Mouse (Mus musculus) G1E (cell line): Measurements from ENCODE around the gene Kctd15. TPM values are rescaled to one million over a fixed set of nuclear protein-coding genes. Genes with fewer than 3 reads are reported as not detected.

ENCODE experiments used
- ATAC-seq: 2 replicates; pipeline ENCODE4 v1.8.0; 2016; ENCODE audit warnings: mild to moderate bottlenecking; ENCODE audit not compliant: insufficient number of reproducible peaks, poor library complexity, low FRiP score, severe bottlenecking; ENCODE audit errors: extremely low read depth
- DNase-seq: peaks from one replicate; pipeline ENCODE4 v3.0.0; 2012; ENCODE audit warnings: low spot score
- H3K27me3 ChIP-seq: 2 replicates; pipeline ENCODE4 v1.6.1; 2012; ENCODE audit warnings: mild to moderate bottlenecking, low read length, inconsistent platforms; ENCODE audit not compliant: insufficient read depth
- H3K36me3 ChIP-seq: replicated peaks from 2 replicates; pipeline ENCODE3; 2012; ENCODE audit warnings: mild to moderate bottlenecking, inconsistent platforms
- H3K4me1 ChIP-seq: 2 replicates; pipeline ENCODE4 v1.6.1; 2012; ENCODE audit warnings: low read depth, low read length, inconsistent platforms, mixed read lengths; ENCODE audit not compliant: insufficient read depth
- H3K4me3 ChIP-seq: 2 replicates; pipeline ENCODE4 v1.5.1; 2012; ENCODE audit warnings: low read depth, mild to moderate bottlenecking, inconsistent platforms, low read length, moderate library complexity, mixed read lengths
- H3K9me3 ChIP-seq: replicated peaks from 2 replicates; pipeline ENCODE4 v1.6.1; 2012; ENCODE audit warnings: inconsistent platforms
- CTCF ChIP-seq: IDR thresholded peaks from 2 replicates; pipeline ENCODE4 v1.5.1; 2012; ENCODE audit warnings: low read depth, low read length, inconsistent platforms, mixed read lengths
- GATA1 ChIP-seq: IDR thresholded peaks from 2 replicates; pipeline ENCODE4 v1.6.1; 2012; ENCODE audit warnings: borderline replicate concordance, low read length, inconsistent platforms, mixed read lengths
- GATA2 ChIP-seq: IDR thresholded peaks from 2 replicates; pipeline ENCODE4 v1.6.1; 2012; ENCODE audit warnings: low read depth, low read length, inconsistent platforms, borderline replicate concordance
- POLR2AphosphoS5 ChIP-seq: IDR thresholded peaks from 2 replicates; pipeline ENCODE4 v1.6.1; 2012; ENCODE audit warnings: low read depth, low read length, inconsistent platforms; ENCODE audit not compliant: insufficient replicate concordance
- TAL1 ChIP-seq: conservative IDR thresholded peaks from 2 replicates; pipeline ENCODE4 v1.6.1; 2012; ENCODE audit warnings: low read depth, low read length, inconsistent platforms, mixed read lengths
- polyA plus RNA-seq: library from polyadenylated mRNA; stranded (reverse); fragments of >175 nt; gene quantifications from 2 replicates; pipeline ENCODE4 v1.2.3, GENCODE M21; 2012
- total RNA-seq, 2 experiments: library from RNA; stranded (forward) in 1 of 2; stranded (reverse) in 1 of 2; fragments of 200-1000 nt in 1 of 2; fragments of >200 nt in 1 of 2; fragmentation: Nextera tagmentation in 1 of 2; gene quantifications; 2 replicates each; pipeline ENCODE4 v1.2.3; 2014 to 2017

Kctd15 gene
- total and polyA plus RNA-seq, 3 experiments: 0.11 TPM; not detected in 2

GRCm38 (mm10) chr7:34596531-34597235 is 59.8 kb downstream of the Kctd15 start:
- no peaks in the 10 kb centered on the region for H3K4me1 ChIP-seq
- H3K27me3 ChIP-seq: no peaks in the 10 kb centered on the region
- no peak for TF ChIP-seq GATA1
- TF ChIP-seq POLR2AphosphoS5: no peak
- no peak for TF ChIP-seq CTCF
- TF ChIP-seq TAL1: no peak
- TF ChIP-seq GATA2: no peak
- H3K4me3 ChIP-seq: no peak overlapping the region
- H3K36me3 ChIP-seq: no peaks in the 10 kb centered on the region
- DNase-seq (no peak), ATAC-seq (no peak)
- peaks cover 58% of the 10 kb centered on the region for H3K9me3 ChIP-seq

- Histone ChIP-seq H3K27me3 (no peaks in the 10 kb centered on the region), H3K9me3 (peaks cover 65% of the 10 kb centered on the region), H3K4me3 (no peak overlapping the region), H3K4me1 (no peaks in the 10 kb centered on the region), H3K36me3 (no peaks in the 10 kb centered on the region)
- ATAC-seq: no peak
- DNase-seq: no peak
- no peak for TF ChIP-seq POLR2AphosphoS5
- no peak for TF ChIP-seq GATA1
- TF ChIP-seq GATA2: no peak
- no peak for TF ChIP-seq CTCF
- no peak for TF ChIP-seq TAL1
These were observed 61.3 kb downstream of the Kctd15 start for GRCm38 (mm10) chr7:34595307-34595565.

- DNase-seq (no peak), ATAC-seq (no peak)
- Histone ChIP-seq H3K4me3 (no peak overlapping the region), H3K36me3 (no peaks in the 10 kb centered on the region), H3K27me3 (no peaks in the 10 kb centered on the region), H3K4me1 (no peaks in the 10 kb centered on the region), H3K9me3 (peaks cover 64% of the 10 kb centered on the region)
- no peak for TF ChIP-seq GATA1
- no peak for TF ChIP-seq CTCF
- TF ChIP-seq TAL1: no peak
- TF ChIP-seq GATA2: no peak
- no peak for TF ChIP-seq POLR2AphosphoS5
These were observed 61.8 kb downstream of the Kctd15 start for GRCm38 (mm10) chr7:34594501-34595306.

GRCm38 (mm10) chr7:34590711-34591110 is 65.8 kb downstream of the Kctd15 start:
- ATAC-seq (no peak), DNase-seq (no peak)
- TF ChIP-seq CTCF (no peak), GATA1 (no peak), GATA2 (no peak), TAL1 (no peak), POLR2AphosphoS5 (no peak)
- Histone ChIP-seq H3K36me3 (no peaks in the 10 kb centered on the region), H3K27me3 (no peaks in the 10 kb centered on the region), H3K4me1 (no peaks in the 10 kb centered on the region), H3K9me3 (peaks cover 70% of the 10 kb centered on the region), H3K4me3 (no peak overlapping the region)

Other genes with a start within 250 kb of the Kctd15 start
- gene Chst8, start 156.0 kb upstream of the Kctd15 start, total RNA-seq (2014; fragmentation: Nextera tagmentation): not detected in 2 replicates
- 0.06 and 0.22 TPM in 2 replicates for gene Chst8, start 156.0 kb upstream of the Kctd15 start, total RNA-seq (2017)
- not detected in 2 replicates for gene Chst8, start 156.0 kb upstream of the Kctd15 start, polyA plus RNA-seq